Mouse (Mus musculus): ENCODE data around the gene Hoxd8. TPM values are rescaled to one million over a fixed set of nuclear protein-coding genes. Genes with fewer than 3 reads are reported as not detected.
A peak's percentile ranks its signal among the peaks of the same experiment; 100 is the strongest.

The Hoxd8 gene
- not detected for total RNA-seq (2021)
- long read RNA-seq, experiment 1 = 0 reads
- long read RNA-seq, experiment 2 = 0 reads

GRCm38 (mm10) chr2:74704393-74704998, at the start of gene Hoxd8:
TSS of gene Hoxd8 (plus strand) at chr2:74704615.
- no peak for DNase-seq (ENCODE audit: low spot score in 2 of 2)
- intact Hi-C loops (cut with DNase I) = loop anchor here (5.0 kb wide), 3 partner anchors 258 to 433 kb away; no protein-coding TSS in a partner anchor

DNA sequence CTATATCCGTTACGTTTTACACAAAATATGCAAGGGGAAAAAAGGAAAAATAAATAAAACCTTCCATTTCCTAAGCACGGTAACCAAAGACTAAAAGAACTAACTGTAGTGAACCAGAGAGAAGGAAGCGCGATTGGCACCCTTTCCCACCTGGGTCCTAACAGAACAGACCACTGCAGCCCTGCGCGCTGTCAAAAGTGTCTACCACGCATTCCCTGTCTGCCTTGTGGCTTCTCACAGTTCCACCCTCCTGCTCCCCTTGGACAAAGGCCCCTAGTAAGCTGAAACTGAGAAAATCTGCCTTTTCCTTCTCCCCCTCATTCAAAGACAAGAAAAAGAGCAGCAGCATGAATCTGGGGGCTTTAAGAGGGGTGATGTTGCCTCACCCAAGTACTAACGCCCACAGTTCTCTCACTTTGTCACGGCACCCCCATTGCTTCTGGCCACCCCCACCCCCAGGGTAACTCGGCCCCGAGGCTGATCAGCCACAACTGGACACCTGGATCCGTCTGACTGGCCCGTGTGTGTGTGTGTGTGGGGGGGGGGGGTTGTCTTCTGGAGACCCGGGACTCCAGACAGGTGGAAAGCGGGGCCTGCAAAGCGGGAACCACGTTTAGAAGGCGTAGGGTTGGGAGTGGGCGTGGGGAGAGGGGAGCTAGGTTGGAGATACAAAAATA, 49.5 kb upstream of the Hoxd8 start:
- no peak for DNase-seq (ENCODE audit: low spot score in 2 of 2)
- intact Hi-C loops (cut with DNase I) = loop anchor here (5.0 kb wide), 1 partner anchor 42 kb away; the partner anchor contains the start of gene Hoxd9

DNA sequence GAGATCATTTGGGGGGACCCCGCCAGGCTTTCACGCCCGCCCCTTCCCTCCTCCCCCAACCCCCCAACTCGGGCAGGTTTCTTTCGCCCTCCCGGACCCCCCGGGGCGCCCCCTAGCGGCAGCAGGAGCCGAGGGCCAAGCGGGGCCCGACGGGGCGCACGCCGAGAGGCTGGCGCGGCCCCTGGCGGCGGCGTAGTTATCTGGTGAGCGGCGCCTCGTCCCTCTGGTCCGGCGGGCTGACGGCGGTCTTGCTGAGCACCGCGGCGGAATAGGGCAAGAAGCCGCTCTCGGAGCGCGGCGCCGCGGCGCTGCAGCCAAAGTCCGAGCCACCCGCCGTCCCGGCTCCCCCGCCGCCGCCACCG, 49.0 kb upstream of the Hoxd8 start:
- DNase-seq (ENCODE audit: low spot score in 2 of 2) = no peak
- intact Hi-C loops (cut with DNase I) = loop anchor here (5.0 kb wide), 1 partner anchor 42 kb away; the partner anchor contains the start of gene Hoxd9

GRCm38 (mm10) chr2:74655821-74656631, 48.4 kb upstream of the Hoxd8 start:
- no peak for DNase-seq (ENCODE audit: low spot score in 2 of 2)
- intact Hi-C loops (cut with DNase I) = loop anchor here (5.0 kb wide), 1 partner anchor 41 kb away; the partner anchor contains the start of gene Hoxd9

GRCm38 (mm10) chr2:74656632-74657021, 47.8 kb upstream of the Hoxd8 start:
- DNase-seq (ENCODE audit: low spot score in 2 of 2) = no peak
- intact Hi-C loops (cut with DNase I) = loop anchor here (5.0 kb wide), 1 partner anchor 41 kb away; the partner anchor contains the start of gene Hoxd9

- no peak for DNase-seq (ENCODE audit: low spot score in 2 of 2)
- intact Hi-C loops (cut with DNase I) = loop anchor here (5.0 kb wide), 1 partner anchor 40 kb away; the partner anchor contains the start of gene Hoxd9
Observed at GRCm38 (mm10) chr2:74657251-74658023, 47.0 kb upstream of the Hoxd8 start.

- intact Hi-C loops (cut with DNase I) = loop anchor here (5.0 kb wide), 1 partner anchor 39 kb away; the partner anchor contains the start of gene Hoxd9
- DNase-seq (ENCODE audit: low spot score in 2 of 2) = no peak
Observed at GRCm38 (mm10) chr2:74658024-74658666, 46.3 kb upstream of the Hoxd8 start.

GRCm38 (mm10) chr2:74658667-74659371, 45.6 kb upstream of the Hoxd8 start:
- intact Hi-C loops (cut with DNase I) = loop anchor here (5.0 kb wide), 1 partner anchor 38 kb away; the partner anchor contains the start of gene Hoxd9
- no peak for DNase-seq (ENCODE audit: low spot score in 2 of 2)

- DNase-seq (ENCODE audit: low spot score in 2 of 2) = no peak
- intact Hi-C loops (cut with DNase I) = loop anchor here (5.0 to 10.0 kb wide), 3 partner anchors 38 to 1107 kb away; partner anchors contain the start of gene Hoxd9
Observed at GRCm38 (mm10) chr2:74659507-74660005, 44.9 kb upstream of the Hoxd8 start, which contains the start of gene Evx2. TSS of gene Evx2 (minus strand) at chr2:74659557.

DNA sequence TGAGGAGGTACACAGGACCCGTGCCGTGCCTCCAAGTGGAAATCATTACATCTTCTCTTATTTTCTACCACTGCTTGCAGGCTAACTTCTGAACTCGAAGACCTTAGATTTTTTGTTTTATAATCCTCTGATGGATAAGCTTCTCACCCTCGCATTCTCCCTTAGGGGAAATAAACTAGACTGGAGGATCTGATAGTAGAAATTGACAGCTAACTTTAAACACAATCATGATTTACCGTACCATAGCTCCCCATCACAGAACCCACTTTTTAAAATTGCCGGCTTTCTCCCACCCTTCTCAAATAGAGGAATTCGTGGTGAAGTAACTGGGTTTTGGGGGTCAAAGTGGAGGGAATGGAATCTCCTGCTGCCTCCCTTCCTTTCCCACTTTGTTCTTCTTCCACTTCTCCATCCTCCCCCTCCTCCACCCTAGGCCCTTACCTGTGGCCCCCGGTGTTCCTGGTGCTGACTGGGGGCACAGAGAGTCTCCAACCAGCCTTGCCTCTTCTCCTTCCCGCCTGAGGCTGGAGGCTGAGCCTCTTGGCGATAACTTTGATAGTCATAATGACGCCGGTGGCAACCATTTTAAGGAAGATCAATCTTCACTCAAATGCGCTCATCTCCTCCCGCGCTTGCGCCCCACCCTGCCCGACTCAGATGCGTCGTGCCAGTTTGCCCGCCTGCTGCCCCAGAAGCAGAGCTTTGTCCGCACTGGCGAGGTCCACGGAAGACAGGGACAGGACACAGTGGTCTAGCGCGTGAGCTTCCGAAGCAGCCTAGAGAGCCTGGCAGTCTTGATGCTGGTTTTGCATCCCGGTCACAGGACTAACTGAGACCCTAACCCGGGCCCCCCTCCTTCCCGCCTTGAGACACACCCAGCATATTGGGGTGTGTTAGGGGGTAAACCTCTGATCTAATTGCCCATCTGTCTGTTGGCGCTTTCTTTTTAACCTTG, 43.7 kb upstream of the Hoxd8 start:
- intact Hi-C loops (cut with DNase I) = loop anchor here (5.0 to 10.0 kb wide), 2 partner anchors 526 to 1108 kb away; no protein-coding TSS in a partner anchor
- DNase-seq (ENCODE audit: low spot score in 2 of 2) = no peak

GRCm38 (mm10) chr2:74661685-74662084, 42.7 kb upstream of the Hoxd8 start:
- DNase-seq (ENCODE audit: low spot score in 2 of 2) = peak in 1 of 2 experiments; percentile 60
- intact Hi-C loops (cut with DNase I) = loop anchor here (2.0 to 10.0 kb wide), 4 partner anchors 527 to 1109 kb away; no protein-coding TSS in a partner anchor

- intact Hi-C loops (cut with DNase I) = loop anchor here (2.0 to 10.0 kb wide), 4 partner anchors 529 to 1111 kb away; no protein-coding TSS in a partner anchor
- peak; percentile 51 to 78 for DNase-seq (ENCODE audit: low spot score in 2 of 2)
Observed at GRCm38 (mm10) chr2:74663291-74663925, 41.0 kb upstream of the Hoxd8 start.

DNA sequence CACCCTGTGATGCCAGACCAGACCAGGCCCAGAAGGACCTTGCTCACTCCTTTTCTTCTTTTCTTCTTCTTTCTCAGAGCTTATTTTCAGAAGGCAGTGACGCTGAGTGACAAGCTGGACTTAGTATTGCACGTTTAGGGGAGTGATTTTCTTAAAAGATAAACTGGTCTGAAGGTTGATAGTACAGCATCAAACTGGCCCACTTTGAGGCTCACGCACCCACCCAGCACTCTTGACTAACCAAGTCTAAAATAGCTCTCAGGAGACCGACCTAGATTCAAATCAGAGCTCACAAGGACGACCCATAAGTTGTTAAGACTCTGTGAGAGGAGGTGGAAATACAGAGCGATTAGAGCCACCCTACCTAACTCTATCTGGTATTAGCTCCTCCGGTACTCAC, 38.0 kb upstream of the Hoxd8 start:
- intact Hi-C loops (cut with DNase I) = loop anchor here (10.0 kb wide), 1 partner anchor 532 kb away; no protein-coding TSS in a partner anchor
- DNase-seq (ENCODE audit: low spot score in 2 of 2) = no peak

- intact Hi-C loops (cut with DNase I) = loop anchor here (10.0 kb wide), 1 partner anchor 533 kb away; no protein-coding TSS in a partner anchor
Observed at GRCm38 (mm10) chr2:74667191-74667841, 37.1 kb upstream of the Hoxd8 start.

GRCm38 (mm10) chr2:74667842-74668357, 36.5 kb upstream of the Hoxd8 start, which contains the start of gene Hoxd13:
TSS of gene Hoxd13 (plus strand) at chr2:74668310.
- intact Hi-C loops (cut with DNase I) = loop anchor here (10.0 kb wide), 1 partner anchor 533 kb away; no protein-coding TSS in a partner anchor
- no peak for DNase-seq (ENCODE audit: low spot score in 2 of 2)

More at GRCm38 (mm10) chr2:74667191-74667841, 37.1 kb upstream of the Hoxd8 start:
- DNase-seq (ENCODE audit: low spot score in 2 of 2) = no peak

Measured in left cerebral cortex, postnatal 14 days (tissue).